Mouse (Mus musculus) layer of hippocampus, adult 8-10 months (tissue): ENCODE measurements around the gene Laptm5. TPM values are rescaled to one million over a fixed set of nuclear protein-coding genes. Genes with fewer than 3 reads are reported as not detected.
A peak's percentile ranks its signal among the peaks of the same experiment; 100 is the strongest.

Source experiments
- DNase-seq, 2 experiments: peaks; one replicate each; pipeline ENCODE4 v3.0.0; 2022; ENCODE audit warnings: low spot score in 2 of 2
- total RNA-seq, 4 experiments: library from RNA; stranded (reverse); gene quantifications; 2 replicates each; pipeline ENCODE4 v1.2.4; 2022

Laptm5 gene
- total RNA-seq, 4 experiments from 2014 or later: 31.4 to 224 (median 109) TPM

DNA sequence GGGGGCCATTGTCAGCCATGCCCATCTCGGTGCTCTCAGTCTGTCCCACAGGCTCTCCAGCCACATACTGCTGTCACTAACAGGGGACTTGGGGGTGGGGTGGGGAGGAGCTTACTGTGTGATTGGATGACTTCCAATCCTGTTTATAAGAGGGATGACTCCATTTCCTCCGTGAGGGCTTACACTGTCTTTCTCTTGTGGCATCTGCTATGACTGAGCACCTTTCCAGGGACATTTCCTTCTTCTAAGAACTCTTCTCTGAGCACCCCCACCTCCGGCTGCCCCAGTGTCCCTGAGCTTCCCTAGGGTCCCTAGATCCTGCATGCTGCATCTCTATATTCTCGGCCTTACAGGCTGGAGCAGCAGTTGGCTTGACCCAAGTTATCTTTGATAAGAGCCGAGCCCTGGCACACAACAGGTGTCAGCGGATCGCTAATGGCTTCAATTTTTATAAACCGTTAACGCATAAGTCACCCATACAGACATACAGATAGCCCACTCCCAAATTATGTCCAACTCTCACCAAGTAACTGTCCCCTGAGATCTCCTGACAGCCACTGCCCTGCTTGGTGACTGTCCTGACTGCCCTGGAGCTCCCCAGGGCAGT is 6.9 kb downstream of the Laptm5 start:
- DNase-seq: no peak

DNA sequence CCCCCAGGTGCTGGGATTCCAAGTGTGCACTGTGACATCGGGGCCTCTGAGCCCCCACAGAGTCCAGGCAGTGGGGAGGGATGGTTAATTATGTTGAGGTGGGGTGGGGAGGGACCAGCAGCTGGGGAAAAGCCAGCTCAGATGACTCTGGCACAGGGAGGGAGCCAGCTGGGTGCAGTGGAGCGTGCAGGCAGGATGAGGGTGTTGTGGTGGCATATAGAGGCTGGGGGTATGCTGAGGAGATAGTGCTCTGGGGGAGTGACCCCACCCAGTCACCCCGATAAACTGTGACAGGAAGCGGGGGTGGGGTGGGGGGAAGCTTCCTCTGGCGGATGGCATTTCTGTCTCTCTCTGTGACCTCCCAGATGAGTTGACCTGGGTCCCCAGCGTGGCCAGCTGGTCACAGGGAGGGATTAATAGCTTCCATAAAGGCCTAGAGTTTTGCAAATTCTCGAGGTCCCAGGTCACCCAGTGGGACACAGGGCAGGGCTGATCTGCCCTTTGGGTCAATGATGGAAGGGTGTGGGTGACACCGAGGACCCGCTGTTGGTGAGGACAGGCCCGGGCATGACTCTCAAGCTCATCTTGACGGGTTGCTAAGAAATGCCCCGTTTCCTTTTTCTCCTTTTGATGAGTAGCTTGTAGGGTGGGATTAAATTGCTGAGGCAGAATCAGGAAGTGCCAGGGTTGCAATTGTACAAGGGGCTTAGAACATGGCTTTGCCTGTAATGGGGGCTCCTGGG is 8.2 kb downstream of the Laptm5 start:
- no peak for DNase-seq

DNA sequence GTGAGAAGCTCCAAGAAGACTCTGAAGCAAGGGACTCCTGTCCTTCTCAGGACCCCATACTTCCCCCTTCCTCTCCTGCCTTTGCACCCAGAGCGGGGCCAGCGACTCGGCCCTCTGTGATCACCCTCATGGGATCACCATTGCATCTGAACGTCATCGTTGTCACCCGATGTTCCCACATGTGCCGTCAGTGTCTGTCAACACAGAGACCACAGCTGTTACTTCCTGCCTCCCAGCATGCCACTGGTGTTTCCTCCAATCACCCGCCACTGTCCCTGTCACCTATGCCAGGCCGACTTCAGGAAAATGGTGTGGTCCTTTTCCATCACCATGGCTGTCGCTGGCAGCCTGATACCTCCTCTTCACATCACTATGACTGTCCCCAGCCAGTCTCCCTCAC is 9.1 kb downstream of the Laptm5 start:
- DNase-seq: no peak

DNA sequence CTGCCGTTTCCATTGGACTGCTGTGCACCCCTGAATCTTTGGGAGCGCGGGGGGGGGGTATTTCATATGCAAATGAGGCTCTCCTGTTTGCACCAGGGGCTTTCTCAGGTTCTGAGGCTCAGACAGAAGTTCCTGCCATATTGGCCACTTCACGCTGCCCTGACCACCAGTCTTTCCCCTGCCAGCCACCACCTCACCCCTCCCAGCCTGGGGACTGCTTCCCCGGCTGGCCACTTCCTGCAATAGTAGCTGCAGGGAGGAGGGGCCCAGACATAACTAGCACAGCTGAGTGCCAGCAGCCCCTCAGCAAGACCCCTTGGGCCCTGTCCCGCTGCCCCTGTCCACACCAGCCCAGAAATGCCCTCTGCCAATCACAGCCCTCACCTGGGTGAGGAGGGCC is 13.3 kb downstream of the Laptm5 start:
- DNase-seq: no peak

DNA sequence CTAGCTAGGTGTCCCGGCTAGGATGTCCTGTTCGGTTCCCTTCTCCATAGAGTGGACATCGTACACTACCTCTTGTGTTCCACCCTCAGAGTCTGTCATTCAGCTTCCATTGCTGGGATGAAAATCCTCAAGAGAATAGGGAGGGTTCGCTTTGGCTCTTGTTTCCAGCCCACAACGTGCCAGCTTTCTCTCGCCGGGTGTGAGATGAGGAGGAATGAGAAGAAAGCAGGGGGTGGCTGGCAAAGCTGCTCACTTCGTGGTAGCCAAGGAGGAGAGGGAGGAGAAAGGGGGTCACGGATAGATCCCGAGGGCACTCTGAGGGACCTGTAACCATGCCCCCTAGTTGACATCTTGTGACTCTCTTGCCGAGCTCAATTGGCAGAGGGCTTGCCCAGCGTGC is 14.9 kb downstream of the Laptm5 start:
- no peak for DNase-seq

DNA sequence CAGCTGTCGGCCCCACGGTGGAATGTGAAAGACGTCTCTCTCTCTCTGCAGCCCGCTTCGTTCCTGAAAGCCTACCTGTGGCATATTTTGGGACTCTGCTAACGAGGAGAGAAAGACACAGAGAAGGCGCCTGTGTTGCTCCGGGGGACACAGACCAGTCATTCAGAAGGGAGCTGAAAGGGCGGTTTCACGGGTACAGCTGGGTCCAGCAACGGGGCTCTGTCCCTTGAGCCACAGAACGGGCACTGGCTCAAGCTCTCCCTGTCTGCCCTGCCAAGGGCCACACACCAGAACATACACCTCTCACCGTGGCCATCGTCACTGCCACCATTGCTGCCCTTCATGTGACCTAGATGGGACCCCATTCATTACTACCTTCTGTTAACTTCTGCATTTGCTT is 29.7 kb downstream of the Laptm5 start:
- no peak for DNase-seq

DNA sequence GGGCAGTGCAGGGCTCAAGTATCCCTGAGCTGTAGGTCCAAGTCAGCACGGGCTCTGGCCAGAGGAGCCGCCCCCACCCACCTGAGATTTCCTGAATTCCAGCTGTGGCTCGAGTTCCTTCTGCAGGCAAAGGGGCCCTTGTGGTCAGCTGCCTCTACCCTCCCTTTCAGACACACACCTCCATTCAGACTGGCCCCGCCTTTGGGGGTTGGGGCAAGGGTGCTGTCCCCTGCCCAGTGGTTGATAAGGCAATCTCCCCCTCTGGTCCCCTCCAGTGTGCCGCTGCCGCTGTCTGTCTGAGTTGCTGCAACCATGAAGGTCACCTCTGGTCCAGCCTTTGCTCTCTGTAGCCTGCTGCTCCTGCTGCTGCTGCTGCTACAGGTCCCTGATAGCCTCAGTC is 31.2 kb downstream of the Laptm5 start, which contains the start of gene Matn1:
Gene Matn1 (plus strand): TSS at position 274 of the 400 bp plus-strand sequence.
- no peak for DNase-seq

DNA sequence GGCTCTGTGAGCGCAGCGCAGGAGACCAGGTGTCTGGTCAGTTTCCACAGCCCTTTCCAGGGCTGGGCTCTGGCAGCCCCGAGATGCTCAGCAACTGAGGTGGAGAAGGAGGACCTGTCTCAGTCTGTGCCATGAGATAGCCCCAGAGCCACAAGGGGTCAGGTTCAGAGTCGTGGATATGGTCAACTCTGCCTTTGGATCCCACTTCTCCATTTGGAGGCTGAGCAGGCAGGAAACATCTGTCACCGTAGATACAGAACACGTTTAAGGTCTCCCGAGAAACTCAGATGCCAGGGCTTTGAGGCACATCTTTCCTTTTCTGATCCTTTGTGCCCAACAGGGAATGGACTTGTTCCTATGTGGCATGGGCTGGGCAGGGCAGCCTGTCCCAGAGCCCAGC is 31.9 kb downstream of the Laptm5 start:
- no peak for DNase-seq

DNA sequence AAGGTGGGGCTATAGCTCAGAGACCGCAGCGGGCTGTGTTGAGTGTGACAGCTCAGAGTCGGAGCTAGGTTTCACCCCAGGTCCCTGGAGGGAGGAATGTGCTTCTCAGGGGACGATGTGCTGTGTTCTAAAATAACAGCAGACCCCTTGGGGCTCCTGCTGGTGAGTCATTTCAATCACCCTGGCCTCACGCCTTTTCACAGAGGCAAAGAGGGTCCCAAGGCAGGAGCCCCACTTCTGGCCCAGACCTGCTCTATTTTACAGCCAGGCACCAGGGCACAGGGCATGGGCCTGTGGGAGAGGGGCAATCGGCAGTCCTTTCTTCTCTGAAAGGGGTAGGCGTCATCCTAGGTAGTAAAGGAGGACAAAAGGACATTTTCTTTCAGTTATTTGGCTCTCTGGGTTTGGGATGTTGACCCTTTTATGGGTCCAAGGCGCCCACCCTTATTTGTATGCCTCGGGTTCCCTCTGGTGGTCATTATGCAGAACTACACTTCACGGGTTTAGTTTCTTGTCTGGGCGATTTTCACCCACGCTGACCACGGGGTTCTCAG is 34.2 kb downstream of the Laptm5 start:
- peak in 1 of 2 experiments; percentile 28 for DNase-seq

DNA sequence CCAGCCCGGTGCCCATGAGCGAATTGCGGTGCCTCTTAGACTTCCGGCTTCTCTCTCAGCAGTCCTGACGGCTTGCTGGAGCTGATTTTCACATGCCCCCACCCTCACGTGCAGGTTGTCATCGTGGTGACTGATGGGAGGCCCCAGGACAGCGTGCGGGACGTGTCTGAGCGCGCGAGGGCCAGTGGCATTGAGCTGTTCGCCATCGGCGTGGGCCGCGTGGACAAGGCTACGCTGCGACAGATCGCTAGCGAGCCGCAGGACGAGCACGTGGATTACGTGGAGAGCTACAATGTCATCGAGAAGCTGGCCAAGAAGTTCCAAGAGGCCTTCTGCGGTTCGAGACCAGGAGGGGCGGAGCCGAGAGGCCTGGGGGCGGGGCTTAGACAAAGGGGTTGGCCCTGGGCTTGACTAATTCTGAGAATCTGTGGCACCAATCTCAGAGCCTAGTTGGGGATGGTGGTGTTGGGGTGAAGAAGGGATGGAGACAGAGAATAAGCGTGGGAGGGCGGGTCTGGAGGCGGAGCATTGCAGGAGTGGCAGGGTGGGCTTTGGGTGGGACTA is 37.0 kb downstream of the Laptm5 start:
- DNase-seq: no peak

DNA sequence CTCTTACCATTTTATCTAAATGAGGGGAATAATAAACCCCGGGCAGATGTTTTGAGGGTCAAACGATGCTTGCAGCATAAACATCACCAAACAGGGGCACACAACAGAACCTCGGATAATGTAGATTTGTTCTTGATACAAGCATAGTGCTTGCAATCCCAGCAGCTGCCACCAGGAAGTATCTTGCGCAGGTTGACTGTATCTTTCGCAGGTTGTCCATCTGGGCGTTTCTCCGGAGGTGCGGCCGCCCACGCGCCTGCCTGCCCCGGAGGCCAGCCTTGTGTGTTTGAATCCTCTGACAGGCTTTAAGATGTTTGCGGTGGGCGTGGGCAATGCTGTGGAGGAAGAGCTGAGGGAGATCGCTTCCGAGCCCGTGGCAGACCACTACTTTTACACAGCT is 39.6 kb downstream of the Laptm5 start:
- no peak for DNase-seq

DNA sequence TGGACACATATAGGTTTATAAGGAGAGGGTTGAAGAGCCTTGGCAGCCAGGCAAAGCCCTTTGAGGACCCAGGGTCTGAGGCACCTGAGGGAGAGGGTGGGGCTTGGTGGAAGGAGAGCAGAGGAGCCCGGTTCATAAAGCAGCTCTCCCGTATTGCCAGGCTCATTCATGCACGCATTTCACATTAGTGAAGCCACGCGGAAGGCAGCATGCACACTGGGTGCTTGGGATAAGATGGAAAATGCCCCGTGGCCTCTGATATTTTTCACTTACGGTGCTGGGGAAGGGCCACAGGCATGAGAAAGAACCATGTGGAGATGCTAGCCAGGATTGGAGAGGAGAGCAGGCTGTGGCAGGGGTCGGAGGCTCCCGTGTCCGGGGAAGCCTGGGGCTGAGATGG is 44.2 kb downstream of the Laptm5 start:
- DNase-seq: no peak

DNA sequence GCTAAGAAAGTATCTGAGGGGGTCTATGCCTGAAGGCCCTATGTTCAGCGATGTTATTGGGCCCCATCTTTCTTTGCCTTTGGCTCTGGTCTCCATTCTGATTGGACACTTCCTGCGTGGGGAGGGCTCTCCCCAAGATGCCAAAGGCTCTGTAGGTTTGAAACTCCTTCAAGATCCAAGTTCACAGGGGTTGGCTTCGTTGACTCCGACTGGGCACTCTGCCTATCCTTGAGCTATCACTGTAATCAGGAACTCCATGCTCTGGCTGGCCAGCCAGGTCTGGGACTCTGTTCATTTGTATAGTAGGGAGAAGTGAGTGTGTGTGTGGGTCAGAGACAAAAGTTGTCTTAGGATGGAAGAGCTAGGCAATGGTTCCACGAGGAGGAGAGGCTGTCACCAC is 45.9 kb downstream of the Laptm5 start:
- DNase-seq: no peak

DNA sequence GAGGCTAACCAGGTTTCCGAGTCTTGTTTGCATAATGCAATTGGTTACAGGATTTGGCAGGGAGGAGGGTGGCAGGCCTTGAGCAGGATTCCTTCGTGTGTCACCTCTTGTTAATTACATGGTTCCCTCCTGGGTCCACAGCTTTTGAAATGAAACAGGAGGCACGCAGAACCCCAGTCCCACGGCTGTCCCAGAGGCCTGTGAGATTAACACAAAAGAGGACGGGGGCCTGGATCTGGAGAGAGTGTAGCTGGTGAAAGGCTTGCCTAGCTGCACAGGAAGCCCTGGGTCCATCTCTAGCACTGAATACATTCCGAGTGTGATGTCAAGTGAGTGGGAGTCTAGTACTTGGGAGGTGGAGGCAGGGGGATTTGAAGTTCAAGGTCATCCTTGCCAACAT is 46.8 kb downstream of the Laptm5 start:
- no peak for DNase-seq

DNA sequence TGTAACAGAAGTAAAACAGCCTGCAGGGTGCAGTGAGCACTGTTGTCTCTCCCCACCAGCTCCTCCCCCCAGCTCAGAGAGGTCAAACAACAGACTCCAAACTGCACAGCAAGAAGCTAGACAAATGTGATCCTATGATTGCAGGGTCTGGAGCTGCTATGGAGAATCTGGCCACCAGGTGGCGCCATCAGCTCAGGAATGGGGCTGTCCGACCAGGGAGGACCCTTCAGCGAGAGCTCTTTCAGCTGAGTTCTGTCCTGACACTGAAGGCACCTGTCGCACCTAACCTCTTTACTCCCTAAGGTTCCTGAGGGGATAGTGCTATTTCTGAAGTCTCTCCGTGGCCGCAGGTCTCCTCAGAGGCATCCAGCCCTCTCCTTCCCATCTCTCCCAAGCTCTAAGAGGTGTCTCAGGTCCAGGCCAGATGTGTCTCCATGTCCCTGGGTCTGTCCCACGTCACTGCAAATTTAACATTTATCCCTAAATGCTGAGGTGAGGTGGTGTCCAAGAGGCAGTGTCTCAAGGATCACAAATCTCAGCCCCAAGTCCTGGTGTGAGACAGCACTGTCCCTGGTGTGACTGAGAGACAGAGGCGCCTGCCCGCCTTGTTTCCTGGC is 47.3 kb downstream of the Laptm5 start:
- DNase-seq: peak; percentile 68 to 88

DNA sequence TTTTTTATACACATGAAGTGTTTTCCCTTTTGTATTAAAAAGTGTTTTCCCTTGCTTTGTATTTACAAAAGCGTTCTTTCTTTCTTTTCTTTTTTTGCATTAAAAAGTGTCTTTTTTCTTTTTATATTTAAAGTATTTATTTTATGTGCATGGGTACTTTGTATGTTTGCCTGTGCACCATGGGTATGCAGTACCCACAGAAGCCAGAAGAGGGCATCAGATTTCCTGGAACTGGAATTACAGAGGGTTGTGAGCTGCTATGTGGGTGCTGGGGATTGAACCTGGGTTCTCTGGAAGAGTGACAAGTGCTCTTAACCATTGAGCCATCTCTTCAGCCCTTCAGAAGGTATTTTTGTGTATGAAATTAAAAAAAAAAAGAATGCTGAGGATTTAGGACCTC is 58.4 kb downstream of the Laptm5 start:
- DNase-seq: no peak

DNA sequence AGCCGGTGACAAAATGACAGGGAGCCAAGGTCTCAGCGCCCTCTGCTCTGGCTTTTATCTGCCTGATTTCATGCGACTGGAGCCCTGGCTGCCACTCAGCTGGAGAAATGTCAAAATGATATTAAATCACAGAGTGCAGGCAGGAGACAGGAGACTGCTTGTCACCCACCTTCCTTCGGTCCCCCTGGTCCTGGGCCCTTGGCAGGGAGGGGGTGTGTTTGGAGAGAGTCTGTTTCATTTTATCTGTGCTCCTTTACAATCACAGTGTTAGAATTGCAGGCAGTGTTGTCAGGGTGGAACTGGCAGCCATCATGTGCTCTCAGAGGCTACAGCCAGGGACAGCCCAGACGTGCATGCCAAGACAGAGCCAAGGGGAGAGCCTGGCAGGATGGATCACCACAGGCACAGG is 59.5 kb downstream of the Laptm5 start:
- no peak for DNase-seq

DNA sequence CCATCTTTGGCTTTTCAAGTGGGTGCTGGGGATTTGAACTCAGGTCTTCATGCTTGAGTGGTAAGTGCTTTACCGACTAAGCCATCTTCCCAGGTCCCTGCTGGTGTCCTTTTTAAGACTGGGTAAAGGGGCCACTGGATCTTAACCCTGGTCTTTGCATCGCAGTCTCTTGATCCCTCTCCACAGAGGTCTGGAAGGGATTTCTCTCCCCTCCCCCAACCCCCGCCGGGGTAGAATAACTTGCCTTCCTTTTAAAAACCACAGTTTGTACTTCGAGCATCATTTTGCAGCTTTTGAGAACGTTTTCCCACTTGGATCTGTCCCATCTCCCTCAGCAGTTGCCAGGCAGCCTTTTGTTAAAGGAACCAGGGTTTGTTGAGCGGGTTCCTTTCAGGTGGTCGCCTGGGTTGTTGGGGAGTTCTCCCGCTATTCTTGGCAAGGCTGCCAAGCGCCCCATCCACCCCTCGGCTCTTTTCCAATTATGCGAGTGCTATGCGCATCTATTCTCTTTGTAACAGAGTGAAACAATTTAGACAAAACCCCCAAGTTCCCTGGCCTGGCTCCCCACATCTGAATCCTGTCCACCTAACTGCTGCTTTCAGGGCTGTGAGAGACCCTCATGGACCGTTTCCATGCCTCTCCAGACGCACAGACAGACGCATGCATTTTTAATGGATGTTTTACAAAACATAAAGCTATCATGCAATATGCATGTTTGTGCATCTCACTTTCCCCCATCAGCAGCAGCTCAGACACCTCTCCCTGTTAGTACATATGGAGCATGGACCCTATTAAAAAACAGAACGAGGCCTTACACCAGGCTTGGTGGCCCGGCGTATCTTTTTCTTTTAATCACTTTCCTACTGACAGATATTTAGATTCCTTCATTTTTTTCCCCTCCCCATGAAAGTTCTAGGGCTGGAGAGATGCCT is 60.7 kb downstream of the Laptm5 start:
- peak; percentile 55 to 64 for DNase-seq

DNA sequence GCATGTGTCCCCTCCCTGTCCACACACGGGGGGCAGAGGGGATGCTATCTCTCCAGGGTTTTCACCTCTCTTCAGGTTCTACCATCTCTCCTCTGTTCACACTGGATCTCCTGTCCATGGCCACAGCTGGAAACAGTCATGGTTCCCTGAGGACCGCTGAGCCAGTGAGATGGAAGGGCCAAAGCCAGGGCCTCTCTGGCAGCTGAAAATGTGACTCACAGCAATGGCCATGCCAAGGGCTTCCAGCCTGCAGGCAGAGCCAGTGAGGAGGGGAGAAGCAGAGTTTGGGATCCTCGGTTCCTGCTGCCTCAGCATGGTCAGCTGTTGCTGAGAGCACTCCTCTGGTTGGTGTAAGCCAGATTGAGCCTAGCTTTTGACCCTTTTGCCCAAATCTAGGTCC is 66.1 kb downstream of the Laptm5 start:
- no peak for DNase-seq

DNA sequence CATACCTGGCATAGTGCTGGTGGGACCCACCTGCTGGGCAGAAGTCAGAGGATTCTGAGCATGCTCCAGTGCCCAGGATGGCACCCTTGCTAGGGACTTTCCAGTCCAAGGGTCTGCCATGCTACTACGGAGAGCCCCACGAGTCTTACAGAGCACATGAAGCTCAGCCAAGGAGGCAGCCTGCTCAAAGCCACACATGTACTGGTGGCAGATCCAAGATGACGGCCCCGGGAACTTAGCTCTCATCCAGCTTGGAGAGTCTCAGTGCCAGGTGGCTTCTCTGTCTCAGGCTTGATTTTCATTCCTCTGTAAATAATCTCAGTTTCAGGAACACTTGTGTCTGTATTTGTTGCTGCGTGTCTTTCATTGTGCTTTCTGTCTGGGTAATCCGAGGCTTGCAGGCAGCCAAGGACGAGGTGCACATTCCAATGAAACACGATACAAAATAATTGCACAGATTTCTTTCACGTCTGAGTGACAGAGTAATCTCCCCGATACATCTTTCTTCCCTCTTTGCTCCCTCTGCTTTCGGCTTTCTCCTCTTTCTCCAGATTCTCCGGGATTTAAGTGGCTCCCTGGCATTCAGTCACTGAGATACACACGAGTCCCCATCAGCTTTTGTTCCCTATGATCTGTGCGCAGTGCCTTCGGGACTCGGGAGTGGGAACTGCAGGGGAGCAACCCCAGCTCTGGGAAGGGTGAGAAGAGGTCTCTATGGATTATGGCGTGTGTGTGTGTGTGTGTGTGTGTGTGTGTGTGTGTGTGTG is 71.7 kb downstream of the Laptm5 start:
- DNase-seq: peak in 1 of 2 experiments; percentile 14
